Mouse (Mus musculus) intestine, postnatal 0 days (tissue): ENCODE measurements around the gene Slc17a5. TPM values are rescaled to one million over a fixed set of nuclear protein-coding genes. Genes with fewer than 3 reads are reported as not detected.
A peak's percentile ranks its signal among the peaks of the same experiment; 100 is the strongest.

Experiments used
- ATAC-seq: fragments of 200-750 bp; cut with Nextera tagmentation; 2 replicates; pipeline ENCODE4 v1.8.0; 2017; ENCODE audit warnings: mild to moderate bottlenecking, moderate TSS enrichment, moderate library complexity
- H3K27ac ChIP-seq: fragments of 300-500 bp; sonication (generic); 2 replicates; pipeline ENCODE4 v1.5.1; 2014; ENCODE audit warnings: mild to moderate bottlenecking, low read depth, low read length, moderate library complexity
- H3K27me3 ChIP-seq: fragments of 300-500 bp; sonication (generic); replicated peaks from 2 replicates; pipeline ENCODE4 v1.6.1; 2014; ENCODE audit warnings: low read length, mixed read lengths; ENCODE audit not compliant: control insufficient read depth, insufficient read depth
- H3K36me3 ChIP-seq: fragments of 300-500 bp; sonication (generic); 2 replicates; pipeline ENCODE4 v1.6.1; 2014; ENCODE audit warnings: mild to moderate bottlenecking, moderate library complexity; ENCODE audit not compliant: control insufficient read depth, insufficient read depth
- H3K4me1 ChIP-seq: fragments of 300-500 bp; sonication (generic); replicated peaks from 2 replicates; pipeline ENCODE4 v1.6.1; 2014; ENCODE audit warnings: antibody characterized with exemption, low read length, mixed read lengths; ENCODE audit not compliant: control insufficient read depth, insufficient read depth
- H3K4me2 ChIP-seq: fragments of 300-500 bp; sonication (generic); replicated peaks from 2 replicates; pipeline ENCODE4 v1.6.1; 2014; ENCODE audit warnings: low read depth, mild to moderate bottlenecking, moderate library complexity
- H3K4me3 ChIP-seq: fragments of 300-500 bp; sonication (generic); 2 replicates; pipeline ENCODE4 v1.5.1; 2014; ENCODE audit warnings: low read depth, low read length
- H3K9ac ChIP-seq: fragments of 300-500 bp; sonication (generic); 2 replicates; pipeline ENCODE4 v1.6.1; 2014; ENCODE audit warnings: mild to moderate bottlenecking, low read depth, low read length
- H3K9me3 ChIP-seq: fragments of 300-500 bp; sonication (generic); 2 replicates; pipeline ENCODE4 v1.6.1; 2016; ENCODE audit warnings: mixed run types; ENCODE audit not compliant: control insufficient read depth
- CTCF ChIP-seq: sonication (generic); IDR thresholded peaks from 2 replicates; pipeline ENCODE4 v1.5.1; 2016; ENCODE audit warnings: low read depth, mild to moderate bottlenecking, control low read depth, antibody characterized with exemption, moderate library complexity
- WGBS: fragments of 180-500 bp; shearing (Covaris S2); extraction: QIAGEN DNeasy Blood & Tissue Kit; methylation state at CpG from one replicate; pipeline ENCODE4 v1.1.7; 2014; 5-methylcytosine and 5-hydroxymethylcytosine counted together
- polyA plus RNA-seq: library from polyadenylated mRNA; unstranded; fragments of >200 nt; fragmentation: Nextera tagmentation; extraction: Ambion mirVana; gene quantifications from 2 replicates; pipeline ENCODE4 v1.2.1, GENCODE M21; 2015

Gene Slc17a5
- polyA plus RNA-seq, 1 experiment from 2014 or later = 250 TPM

DNA sequence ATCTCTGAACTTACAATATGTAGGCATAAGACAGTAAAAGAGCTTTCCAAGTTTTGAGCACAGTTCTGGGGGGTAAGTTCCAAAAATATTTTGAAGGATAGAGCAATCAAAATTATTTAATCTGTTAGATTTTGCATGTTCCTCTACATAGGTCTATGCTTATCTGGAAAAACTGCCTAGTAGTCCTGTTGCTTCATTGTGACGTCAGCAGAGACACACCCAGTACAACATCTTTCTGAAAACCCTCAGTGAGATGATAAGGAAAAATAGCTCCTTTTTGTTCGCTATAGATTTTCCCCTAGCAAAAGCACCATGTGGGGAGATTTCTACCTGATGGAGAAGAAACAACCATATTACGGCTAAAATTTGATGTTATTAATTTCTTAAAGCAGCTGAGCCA is 7.4 kb upstream of the Slc17a5 start:
- Histone ChIP-seq H3K36me3 (no peaks in the 10 kb centered on the region), H3K4me1 (no peaks in the 10 kb centered on the region), H3K9ac (no peak overlapping the region), H3K27me3 (no peaks in the 10 kb centered on the region), H3K27ac (no peak overlapping the region), H3K9me3 (no peaks in the 10 kb centered on the region), H3K4me3 (no peak overlapping the region), H3K4me2 (no peak overlapping the region)
- ATAC-seq = no peak
- TF ChIP-seq CTCF = no peak
- 64% methylated on average over 3 of the region's 3 CpGs for WGBS

DNA sequence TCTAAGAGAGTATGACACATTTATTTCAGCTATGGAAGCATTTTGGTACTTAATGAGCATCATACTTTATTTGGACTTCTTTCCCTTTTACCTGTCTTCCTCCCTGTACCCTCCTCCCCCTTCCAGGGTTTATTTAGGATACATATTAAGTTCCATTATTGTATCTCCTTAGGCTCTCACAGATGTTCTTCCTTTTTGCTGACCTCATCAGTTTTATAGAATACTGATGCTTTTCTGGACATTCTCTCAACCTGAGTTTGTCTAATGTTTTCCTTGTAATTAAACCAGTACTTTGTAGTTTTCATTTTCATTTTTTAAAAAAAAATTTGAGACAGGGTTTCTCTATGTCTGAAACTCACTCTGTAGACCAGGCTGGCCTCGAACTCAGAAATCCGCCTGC is 2.6 kb upstream of the Slc17a5 start:
- WGBS = 99% methylated on average over 2 of the region's 2 CpGs
- Histone ChIP-seq H3K27ac (no peak overlapping the region), H3K36me3 (no peaks in the 10 kb centered on the region), H3K27me3 (no peaks in the 10 kb centered on the region), H3K9ac (no peak overlapping the region), H3K4me2 (no peak overlapping the region), H3K4me1 (no peaks in the 10 kb centered on the region; the same call in 1 of the 2 replicates), H3K4me3 (no peak overlapping the region), H3K9me3 (no peaks in the 10 kb centered on the region)
- ATAC-seq = no peak
- TF ChIP-seq CTCF = no peak

DNA sequence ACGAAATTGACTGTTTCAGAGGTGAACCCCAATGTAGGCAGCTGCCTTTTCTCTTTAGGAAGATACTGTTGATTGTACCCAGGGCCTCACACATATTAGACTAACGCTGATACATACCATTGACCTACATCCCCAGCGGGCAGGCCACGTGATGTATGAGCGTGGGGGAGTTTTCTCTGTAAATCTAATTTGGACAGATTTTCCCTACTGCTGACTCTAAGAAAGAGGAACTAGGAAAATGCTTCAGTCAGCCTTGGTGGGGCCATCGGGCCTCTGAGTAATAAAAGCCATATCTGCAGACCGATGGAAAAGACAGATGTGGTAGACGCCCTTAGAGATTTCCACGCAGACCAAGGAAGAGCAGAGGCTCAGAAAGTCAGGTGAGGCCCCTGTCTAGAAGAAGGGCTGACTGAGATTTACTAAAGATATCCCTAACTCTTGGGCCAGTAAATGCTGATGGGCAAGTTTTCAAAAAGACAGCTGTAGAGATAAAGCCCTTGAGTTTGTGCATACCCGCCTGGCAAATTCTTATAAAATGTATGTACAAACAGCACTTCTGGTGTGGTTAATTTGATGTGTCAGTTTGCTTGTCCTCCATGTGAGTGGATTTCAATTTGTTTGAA is 681 bp upstream of the Slc17a5 start:
- TF ChIP-seq CTCF = no peak
- Histone ChIP-seq H3K9me3 (no peaks in the 10 kb centered on the region), H3K4me3 (peak overlapping the region; percentile 74), H3K4me2 (peak overlapping the region; percentile 78), H3K27ac (peak overlapping the region; percentile 83), H3K4me1 (no peaks in the 10 kb centered on the region; the same call in 1 of the 2 replicates), H3K9ac (peak overlapping the region; percentile 4; the same call in 1 of the 2 replicates), H3K27me3 (no peaks in the 10 kb centered on the region), H3K36me3 (peaks cover 4% of the 10 kb centered on the region; the same call in 1 of the 2 replicates)
- 39% methylated on average over 10 of the region's 10 CpGs for whole genome bisulfite sequencing
- ATAC-seq = peak; percentile 69

GRCm38 (mm10) chr9:78587218-78587883 is 490 bp downstream of the Slc17a5 start:
- peak overlapping the region; percentile 78 for H3K4me2 ChIP-seq
- peak; percentile 0; the same call in 1 of the 2 replicates for ATAC-seq
- peak; percentile 15; the same call in 1 of the 2 replicates for TF ChIP-seq CTCF
- H3K4me3 ChIP-seq = peak overlapping the region; percentile 74
- H3K4me1 ChIP-seq = no peaks in the 10 kb centered on the region; the same call in 1 of the 2 replicates
- peaks cover 7% of the 10 kb centered on the region; the same call in 1 of the 2 replicates for H3K36me3 ChIP-seq
- H3K9me3 ChIP-seq = no peaks in the 10 kb centered on the region
- no peaks in the 10 kb centered on the region for H3K27me3 ChIP-seq
- H3K27ac ChIP-seq = peak overlapping the region; percentile 83
- 1% methylated on average over 31 of the region's 31 CpGs for WGBS
- peak overlapping the region; percentile 82 for H3K9ac ChIP-seq

GRCm38 (mm10) chr9:78579644-78580396 is 8.0 kb downstream of the Slc17a5 start:
- H3K36me3 ChIP-seq = peaks cover 38% of the 10 kb centered on the region
- H3K27me3 ChIP-seq = no peaks in the 10 kb centered on the region
- no peak for TF ChIP-seq CTCF
- peak; percentile 42 for ATAC-seq
- WGBS = 44% methylated on average over 10 of the region's 10 CpGs
- no peak overlapping the region for H3K4me2 ChIP-seq
- H3K4me3 ChIP-seq = no peak overlapping the region
- no peaks in the 10 kb centered on the region; the same call in 1 of the 2 replicates for H3K4me1 ChIP-seq
- 0 out of 2 replicates have a peak overlapping the region, but pooled peaks have one; percentile 8 for H3K27ac ChIP-seq
- no peaks in the 10 kb centered on the region for H3K9me3 ChIP-seq
- no peak overlapping the region for H3K9ac ChIP-seq

- 46% methylated on average over 7 of the region's 7 CpGs for WGBS
- no peak for TF ChIP-seq CTCF
- peak; percentile 30; the same call in 1 of the 2 replicates for ATAC-seq
- H3K4me1 ChIP-seq = no peaks in the 10 kb centered on the region; the same call in 1 of the 2 replicates
- no peak overlapping the region for H3K27ac ChIP-seq
- no peaks in the 10 kb centered on the region for H3K9me3 ChIP-seq
- no peaks in the 10 kb centered on the region for H3K27me3 ChIP-seq
- no peak overlapping the region for H3K4me3 ChIP-seq
- peaks cover 39% of the 10 kb centered on the region for H3K36me3 ChIP-seq
- no peak overlapping the region for H3K9ac ChIP-seq
- H3K4me2 ChIP-seq = no peak overlapping the region
Observed at GRCm38 (mm10) chr9:78578824-78579223, 9.0 kb downstream of the Slc17a5 start.
